Mouse (Mus musculus) heart, embryonic 11.5 days (tissue): ENCODE data around the gene Nampt. TPM values are rescaled to one million over a fixed set of nuclear protein-coding genes. Genes with fewer than 3 reads are reported as not detected.
A peak's percentile ranks its signal among the peaks of the same experiment; 100 is the strongest.

ENCODE experiments used
- ATAC-seq: fragments of 200-750 bp; cut with Nextera tagmentation; replicated peaks from 2 replicates; pipeline ENCODE4 v1.8.0; 2017; ENCODE audit warnings: moderate library complexity; ENCODE audit not compliant: insufficient number of reproducible peaks, low FRiP score, low TSS enrichment
- H3K27ac ChIP-seq: fragments of 300-500 bp; sonication (generic); 2 replicates; pipeline ENCODE4 v1.5.1; 2014; ENCODE audit warnings: mild to moderate bottlenecking, low read depth, low read length
- H3K27me3 ChIP-seq: fragments of 300-500 bp; sonication (generic); 2 replicates; pipeline ENCODE4 v1.6.1; 2014; ENCODE audit warnings: mild to moderate bottlenecking, low read length, mixed read lengths; ENCODE audit not compliant: control insufficient read depth, insufficient read depth
- H3K36me3 ChIP-seq: fragments of 300-500 bp; sonication (generic); 2 replicates; pipeline ENCODE4 v1.6.1; 2014; ENCODE audit warnings: mild to moderate bottlenecking, low read length, moderate library complexity, mixed read lengths; ENCODE audit not compliant: control insufficient read depth, insufficient read depth
- H3K4me1 ChIP-seq: fragments of 300-500 bp; sonication (generic); 2 replicates; pipeline ENCODE4 v1.6.1; 2014; ENCODE audit warnings: low read length; ENCODE audit not compliant: control insufficient read depth, insufficient read depth
- H3K4me2 ChIP-seq: fragments of 300-500 bp; sonication (generic); 2 replicates; pipeline ENCODE4 v1.6.1; 2014; ENCODE audit warnings: mild to moderate bottlenecking, moderate library complexity
- H3K4me3 ChIP-seq: fragments of 300-500 bp; sonication (generic); 2 replicates; pipeline ENCODE4 v1.5.1; 2014; ENCODE audit warnings: low read depth, low read length
- H3K9ac ChIP-seq: fragments of 300-500 bp; sonication (generic); 2 replicates; pipeline ENCODE4 v1.6.1; 2014; ENCODE audit warnings: mild to moderate bottlenecking, low read depth, low read length, moderate library complexity
- H3K9me3 ChIP-seq: fragments of 300-500 bp; sonication (generic); replicated peaks from 2 replicates; pipeline ENCODE4 v1.6.1; 2016; ENCODE audit warnings: low read length; ENCODE audit not compliant: control insufficient read depth
- WGBS: fragments of 180-500 bp; shearing (Covaris S2); extraction: QIAGEN DNeasy Blood & Tissue Kit; methylation state at CpG from one replicate; pipeline ENCODE4 v1.1.7; 2014; ENCODE audit not compliant: insufficient replicate concordance; 5-methylcytosine and 5-hydroxymethylcytosine counted together
- polyA plus RNA-seq: library from polyadenylated mRNA; unstranded; fragments of >200 nt; fragmentation: Nextera tagmentation; extraction: Ambion mirVana; gene quantifications from 2 replicates; pipeline ENCODE4 v1.2.1, GENCODE M21; 2014

Nampt gene
- polyA plus RNA-seq, 1 experiment from 2014 or later = 21.0 TPM

- Histone ChIP-seq H3K4me3 (no peak overlapping the region), H3K9ac (no peak overlapping the region), H3K36me3 (no peaks in the 10 kb centered on the region), H3K4me2 (no peak overlapping the region), H3K27me3 (peaks cover 5% of the 10 kb centered on the region; the same call in 1 of the 2 replicates), H3K27ac (no peak overlapping the region), H3K4me1 (no peaks in the 10 kb centered on the region), H3K9me3 (no peaks in the 10 kb centered on the region)
- WGBS = 49% methylated on average over 13 of the region's 13 CpGs
- ATAC-seq = peak; percentile 49; the same call in 1 of the 2 replicates
Measured at GRCm38 (mm10) chr12:32897199-32898120, 78.1 kb downstream of the Nampt start.

GRCm38 (mm10) chr12:32901005-32901404 lies 81.7 kb downstream of the Nampt start:
- no peaks in the 10 kb centered on the region for H3K4me1 ChIP-seq
- H3K9me3 ChIP-seq = no peaks in the 10 kb centered on the region
- no peak overlapping the region for H3K4me2 ChIP-seq
- no peaks in the 10 kb centered on the region for H3K36me3 ChIP-seq
- H3K27ac ChIP-seq = no peak overlapping the region
- H3K9ac ChIP-seq = no peak overlapping the region
- no peak for ATAC-seq
- H3K27me3 ChIP-seq = peaks cover 5% of the 10 kb centered on the region; the same call in 1 of the 2 replicates
- 78% methylated on average over 3 of the region's 3 CpGs for WGBS
- H3K4me3 ChIP-seq = no peak overlapping the region

Other genes with a start within 250 kb of the Nampt start
- gene Sypl, start 134.3 kb downstream of the Nampt start, polyA plus RNA-seq = 85.0 and 96.3 TPM in 2 replicates